Mouse (Mus musculus) colon, adult 2 months (tissue): ENCODE results near the gene Pramef12. TPM values are rescaled to one million over a fixed set of nuclear protein-coding genes. Genes with fewer than 3 reads are reported as not detected.

Experiments
- polyA plus RNA-seq: library from polyadenylated mRNA; depleted of rRNA; stranded (reverse); fragments of >200 nt; gene quantifications from 2 replicates; pipeline ENCODE4 v1.2.3, GENCODE M21; 2012; rRNA removed

The Pramef12 gene
- not detected in 2 replicates for polyA plus RNA-seq

DNA sequence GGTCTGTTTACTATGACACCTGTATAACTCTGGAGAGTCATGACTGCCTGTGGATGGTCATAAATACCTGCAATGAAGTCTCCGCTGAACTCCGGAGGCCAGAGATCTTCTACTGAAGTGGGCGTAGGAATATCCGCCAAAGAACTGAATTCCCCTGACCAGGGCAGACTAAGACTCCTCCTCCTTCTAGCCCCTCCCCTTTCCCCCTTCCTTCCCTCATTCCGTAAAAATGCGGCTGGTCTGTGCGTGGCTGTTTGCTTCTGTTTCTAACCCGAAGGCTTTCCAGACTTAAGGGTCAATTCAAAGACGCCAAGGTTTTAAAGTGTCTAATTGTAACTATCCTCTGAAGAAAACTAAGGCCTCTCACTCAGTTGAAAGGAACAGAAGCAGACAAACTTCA, at the start of gene Pramef12:
Pramef12 (minus strand) TSS at position 175 of the 400 bp plus-strand sequence.

DNA sequence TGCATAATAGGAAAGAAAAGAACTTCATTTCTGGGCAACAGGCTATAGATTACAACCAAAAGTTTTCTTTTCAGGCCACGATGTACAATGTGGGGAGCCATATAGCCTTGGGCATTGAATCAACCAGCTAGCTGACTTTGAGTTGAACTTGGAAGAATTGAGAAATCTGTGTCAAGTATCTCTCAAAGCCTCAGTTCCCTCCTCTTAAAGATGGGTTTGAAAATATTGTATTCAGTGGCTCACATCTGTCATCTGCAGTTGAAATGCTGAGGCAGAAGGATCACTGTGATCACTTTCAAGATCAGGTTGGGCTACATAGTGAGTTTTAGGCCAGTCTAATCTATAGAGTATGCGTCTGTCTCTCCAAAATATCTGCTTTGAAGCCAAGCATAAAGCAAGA, 45.0 kb upstream of the Pramef12 start, which contains the start of gene Gm9944:
Gm9944 (minus strand) TSS at position 101 of the 400 bp plus-strand sequence.

DNA sequence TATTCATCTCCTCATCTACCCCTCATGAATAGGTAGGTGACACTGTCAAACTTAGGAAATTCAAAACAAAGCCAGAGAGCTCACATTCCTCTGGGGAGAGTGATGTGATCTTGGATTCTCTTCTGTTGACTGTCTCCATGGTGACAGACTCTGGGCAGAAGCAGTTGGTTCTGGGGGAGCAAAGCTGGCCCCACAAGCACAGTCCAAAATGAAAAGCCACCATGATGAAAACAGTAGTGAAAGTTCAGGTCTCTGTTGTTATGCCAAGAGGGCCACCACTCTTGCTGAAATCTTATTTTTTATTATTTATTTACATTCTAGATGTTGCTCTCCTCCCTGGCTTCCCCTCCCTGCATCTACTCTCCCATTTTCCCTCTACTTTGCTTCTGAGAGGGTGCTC, 30.4 kb upstream of the Pramef12 start, which contains the start of gene 1700012P22Rik:
1700012P22Rik (minus strand) TSS at position 101 of the 400 bp plus-strand sequence.

DNA sequence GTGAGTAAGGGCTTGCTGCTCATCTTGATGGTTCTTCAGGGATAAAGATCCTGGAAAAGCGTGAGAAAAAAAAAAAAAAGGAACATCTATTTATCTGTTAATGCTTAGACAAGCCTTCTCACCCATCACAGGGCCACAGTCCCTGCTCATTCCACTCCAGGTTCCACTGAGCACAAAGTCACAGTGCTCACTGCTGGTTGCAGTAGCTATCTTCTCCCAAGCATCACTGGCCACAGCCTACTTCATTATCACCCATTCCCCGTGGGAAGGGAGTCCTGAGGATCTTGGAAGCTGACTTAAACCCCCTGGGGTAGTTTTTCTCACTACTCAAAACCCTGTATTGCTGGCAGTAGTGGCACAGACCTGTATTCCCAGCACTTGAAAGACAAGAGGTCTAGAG, 30.4 kb downstream of the Pramef12 start, which contains the start of gene Pramef20:
Pramef20 (minus strand) TSS at position 23 of the 400 bp plus-strand sequence.

DNA sequence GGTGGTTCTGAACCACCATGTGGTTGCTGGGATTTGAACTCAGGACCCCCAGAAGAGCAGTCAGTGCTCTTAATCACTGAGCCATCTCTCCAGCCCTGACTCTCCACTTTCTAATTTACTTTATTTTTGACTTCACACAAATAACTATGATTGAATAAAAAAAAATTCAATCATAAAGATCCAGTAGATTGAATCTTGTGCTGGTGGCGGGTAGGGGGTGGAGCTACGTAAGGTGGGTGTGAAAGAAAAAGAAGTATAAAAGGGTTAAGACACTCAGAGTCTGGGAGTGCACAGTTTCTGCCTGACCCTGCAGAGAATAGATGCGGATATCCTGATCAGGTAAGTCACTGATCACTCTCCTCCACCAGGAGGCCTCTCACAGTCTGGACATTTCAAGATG, 50.6 kb downstream of the Pramef12 start, which contains the start of gene Gm13119:
Gm13119 (plus strand) TSS at position 301 of the 400 bp plus-strand sequence.

Other genes with a start within 250 kb of the Pramef12 start
- gene Oog3, start 245.8 kb downstream of the Pramef12 start, polyA plus RNA-seq: not detected in 2 replicates
- gene Oog2, start 217.7 kb downstream of the Pramef12 start, polyA plus RNA-seq: not detected in 2 replicates
- gene C87977, start 195.1 kb downstream of the Pramef12 start, polyA plus RNA-seq: not detected in 2 replicates
- gene Pramel5, start 128.0 kb downstream of the Pramef12 start, polyA plus RNA-seq: not detected in 2 replicates
- gene Gm13128, start 78.2 kb downstream of the Pramef12 start, polyA plus RNA-seq: not detected in 2 replicates
- gene Gm13119, start 50.5 kb downstream of the Pramef12 start, polyA plus RNA-seq: not detected in 2 replicates
- not detected in 2 replicates for gene Pramef20, start 30.5 kb downstream of the Pramef12 start, polyA plus RNA-seq
- not detected in 2 replicates for gene 1700012P22Rik, start 30.3 kb upstream of the Pramef12 start, polyA plus RNA-seq
- not detected in 2 replicates for gene Gm9944, start 44.9 kb upstream of the Pramef12 start, polyA plus RNA-seq
- gene Aadacl3, start 55.3 kb upstream of the Pramef12 start, polyA plus RNA-seq: not detected in 2 replicates
- not detected in 2 replicates for gene 9430007A20Rik, start 111.4 kb upstream of the Pramef12 start, polyA plus RNA-seq
- not detected in 2 replicates for gene Gm13124, start 156.7 kb upstream of the Pramef12 start, polyA plus RNA-seq
- gene Aadacl4, start 205.2 kb upstream of the Pramef12 start, polyA plus RNA-seq: not detected in 2 replicates